In genomic region chr17:78588250-78588649, GRCm38 (mm10) we compare ENCODE assay signal across 8 mouse cellular contexts.
A peak's percentile ranks its signal among the peaks of the same experiment; 100 is the strongest.
DNase-seq lines count a peak whose midpoint lies in the region; ATAC-seq and TF ChIP-seq lines count a peak whose summit lies in the region.

No protein-coding gene starts in this region.

- no peaks in the 10 kb centered on the region for H3K9me3 ChIP-seq in forebrain, embryonic 13.5 days (replicated peaks)
- H3K9me3 ChIP-seq in forebrain, embryonic 12.5 days: no peaks in the 10 kb centered on the region
- H3K9me3 ChIP-seq in midbrain, postnatal 0 days (ENCODE audit: low read length): no peaks in the 10 kb centered on the region

- H3K27me3 ChIP-seq in forebrain, embryonic 13.5 days: no peaks in the 10 kb centered on the region
- no peaks in the 10 kb centered on the region for H3K27me3 ChIP-seq in forebrain, embryonic 12.5 days
- H3K27me3 ChIP-seq in midbrain, postnatal 0 days (ENCODE audit: insufficient read depth, low read length): no peaks in the 10 kb centered on the region

- peak; percentile 64; the same call in 1 of the 2 replicates for ATAC-seq in forebrain, embryonic 13.5 days
- ATAC-seq in forebrain, embryonic 12.5 days (ENCODE audit: low FRiP score): no peak
- ATAC-seq in cerebellum, adult (ENCODE audit: insufficient number of reproducible peaks, low FRiP score, low TSS enrichment): peak; percentile 88
- ATAC-seq in midbrain, postnatal 0 days (ENCODE audit: low FRiP score): no peak

- 0 out of 2 replicates have a peak, but pooled peaks cover 4% of the 10 kb centered on the region for H3K36me3 ChIP-seq in forebrain, embryonic 13.5 days (ENCODE audit: poor library complexity, severe bottlenecking)
- H3K36me3 ChIP-seq in forebrain, embryonic 12.5 days (replicated peaks): no peaks in the 10 kb centered on the region
- no peaks in the 10 kb centered on the region for H3K36me3 ChIP-seq in midbrain, postnatal 0 days (ENCODE audit: insufficient read depth, low read length)

- no peak overlapping the region for H3K27ac ChIP-seq in forebrain, embryonic 13.5 days
- H3K27ac ChIP-seq in forebrain, embryonic 12.5 days: no peak overlapping the region
- no peak overlapping the region for H3K27ac ChIP-seq in midbrain, postnatal 0 days (ENCODE audit: low read depth, low read length)

- H3K4me3 ChIP-seq in forebrain, embryonic 13.5 days: no peak overlapping the region
- no peak overlapping the region for H3K4me3 ChIP-seq in forebrain, embryonic 12.5 days (replicated peaks)
- no peak overlapping the region for H3K4me3 ChIP-seq in midbrain, postnatal 0 days (ENCODE audit: low read depth, low read length)

- no peak for TF ChIP-seq CTCF in midbrain, postnatal 0 days (IDR thresholded peaks at IDR 0.05)

- H3K4me1 ChIP-seq in forebrain, embryonic 13.5 days: no peaks in the 10 kb centered on the region
- H3K4me1 ChIP-seq in forebrain, embryonic 12.5 days: no peaks in the 10 kb centered on the region
- H3K4me1 ChIP-seq in midbrain, postnatal 0 days (ENCODE audit: insufficient read depth, low read length): no peaks in the 10 kb centered on the region

- no peak overlapping the region for H3K4me2 ChIP-seq in forebrain, embryonic 13.5 days
- H3K4me2 ChIP-seq in forebrain, embryonic 12.5 days: no peak overlapping the region
- H3K4me2 ChIP-seq in midbrain, postnatal 0 days (ENCODE audit: low read depth, low read length, poor library complexity, severe bottlenecking): no peak overlapping the region

- DNase-seq in frontal cortex, postnatal 36 days (ENCODE audit: low spot score in 2 of 2): peak; percentile 65 to 67
- peak; percentile 29 for DNase-seq in layer of hippocampus, adult 9-10 months (ENCODE audit: low spot score)
- peak; percentile 84 for DNase-seq in midbrain, postnatal 0 days (ENCODE audit: low spot score)
- DNase-seq in c-Kit-positive CD71-positive TER-119-positive erythroid progenitor cells, embryonic 14.5 days (ENCODE audit: low spot score): no peak
- DNase-seq in testis, postnatal 14 days (ENCODE audit: low spot score): no peak

- no peak overlapping the region for H3K9ac ChIP-seq in forebrain, embryonic 13.5 days
- H3K9ac ChIP-seq in forebrain, embryonic 12.5 days: no peak overlapping the region
- H3K9ac ChIP-seq in midbrain, postnatal 0 days (replicated peaks; ENCODE audit: low read length, poor library complexity, severe bottlenecking): no peak overlapping the region

- 82% methylated on average over 8 of the region's 8 CpGs for WGBS in forebrain, embryonic 13.5 days
- 90% methylated on average over 8 of the region's 8 CpGs for WGBS in forebrain, embryonic 12.5 days
- WGBS in midbrain, postnatal 0 days: 64% methylated on average over 8 of the region's 8 CpGs

Comparison
In these comparisons a context has a peak if more than half of its experiments do, and no peak if none do; other contexts are left out.
1. ATAC-seq: peak in forebrain, embryonic 13.5 days (single experiment) and cerebellum, adult (single experiment); none in forebrain, embryonic 12.5 days (single experiment) and midbrain, postnatal 0 days (single experiment).
2. DNase-seq: peak in frontal cortex, postnatal 36 days (2 of 2), layer of hippocampus, adult 9-10 months (single experiment) and midbrain, postnatal 0 days (single experiment); none in c-Kit-positive CD71-positive TER-119-positive erythroid progenitor cells, embryonic 14.5 days (single experiment) and testis, postnatal 14 days (single experiment).